Mouse (Mus musculus) limb, embryonic 12.5 days (tissue): ENCODE measurements around the gene 2610318N02Rik. TPM values are rescaled to one million over a fixed set of nuclear protein-coding genes. Genes with fewer than 3 reads are reported as not detected.

Source experiments
- ATAC-seq: fragments of 200-750 bp; cut with Nextera tagmentation; 2 replicates; pipeline ENCODE4 v1.8.0; 2017; ENCODE audit warnings: low read depth, moderate TSS enrichment; ENCODE audit not compliant: insufficient number of reproducible peaks, insufficient read depth, low FRiP score, low TSS enrichment
- H3K27ac ChIP-seq: fragments of 300-500 bp; sonication (generic); 2 replicates; pipeline ENCODE4 v1.5.1; 2016; ENCODE audit warnings: mild to moderate bottlenecking, moderate library complexity
- H3K27me3 ChIP-seq: fragments of 300-500 bp; sonication (generic); 2 replicates; pipeline ENCODE4 v1.6.1; 2016; ENCODE audit warnings: mild to moderate bottlenecking, moderate library complexity
- H3K36me3 ChIP-seq: fragments of 300-500 bp; sonication (generic); 2 replicates; pipeline ENCODE4 v1.6.1; 2016; ENCODE audit warnings: mild to moderate bottlenecking, moderate library complexity
- H3K4me1 ChIP-seq: fragments of 300-500 bp; sonication (generic); replicated peaks from 2 replicates; pipeline ENCODE4 v1.6.1; 2016
- H3K4me2 ChIP-seq: fragments of 300-500 bp; sonication (generic); 2 replicates; pipeline ENCODE4 v1.6.1; 2016; ENCODE audit warnings: mild to moderate bottlenecking, moderate library complexity
- H3K4me3 ChIP-seq: fragments of 300-500 bp; sonication (generic); replicated peaks from 2 replicates; pipeline ENCODE4 v1.5.1; 2016; ENCODE audit warnings: mild to moderate bottlenecking
- H3K9ac ChIP-seq: fragments of 300-500 bp; sonication (generic); replicated peaks from 2 replicates; pipeline ENCODE4 v1.6.1; 2016; ENCODE audit warnings: mild to moderate bottlenecking, moderate library complexity
- H3K9me3 ChIP-seq: fragments of 300-500 bp; sonication (generic); 2 replicates; pipeline ENCODE4 v1.6.1; 2016; ENCODE audit warnings: mild to moderate bottlenecking, moderate library complexity
- WGBS: fragments of 180-500 bp; shearing (Covaris S2); methylation state at CpG from one replicate; pipeline ENCODE4 v1.1.7; 2016; 5-methylcytosine and 5-hydroxymethylcytosine counted together
- polyA plus RNA-seq: library from polyadenylated mRNA; unstranded; fragments of >200 nt; fragmentation: Nextera tagmentation; extraction: Ambion mirVana; gene quantifications from 2 replicates; pipeline ENCODE4 v1.2.1, GENCODE M21; 2016

2610318N02Rik gene
- polyA plus RNA-seq, 1 experiment from 2014 or later = 113 TPM

DNA sequence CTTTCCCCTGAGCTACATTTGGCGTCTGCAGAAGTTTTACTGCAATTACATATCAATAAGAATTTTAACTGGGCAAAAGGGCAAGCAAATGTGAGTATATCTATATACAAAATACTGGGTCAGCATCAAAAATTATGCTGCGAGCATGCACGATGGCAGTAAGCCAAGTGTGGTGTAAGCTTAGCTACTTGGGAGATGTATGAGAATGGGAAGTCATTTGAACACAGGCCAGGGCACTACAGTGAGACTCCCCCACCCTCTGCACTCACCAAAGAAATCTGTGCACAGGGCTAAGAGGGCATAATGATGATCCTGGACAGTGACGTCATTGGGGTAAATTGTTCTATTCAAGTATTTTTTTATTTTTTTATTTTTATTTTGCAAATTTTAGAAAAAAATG lies 20.4 kb downstream of the 2610318N02Rik start:
- Histone ChIP-seq H3K36me3 (peaks cover 89% of the 10 kb centered on the region), H3K9ac (no peak overlapping the region), H3K27ac (no peak overlapping the region), H3K4me3 (no peak overlapping the region), H3K4me2 (no peak overlapping the region), H3K9me3 (no peaks in the 10 kb centered on the region), H3K27me3 (no peaks in the 10 kb centered on the region), H3K4me1 (peaks cover 18% of the 10 kb centered on the region; the same call in 1 of the 2 replicates)
- ATAC-seq = no peak
- 89% methylated on average over 4 of the region's 4 CpGs for WGBS

DNA sequence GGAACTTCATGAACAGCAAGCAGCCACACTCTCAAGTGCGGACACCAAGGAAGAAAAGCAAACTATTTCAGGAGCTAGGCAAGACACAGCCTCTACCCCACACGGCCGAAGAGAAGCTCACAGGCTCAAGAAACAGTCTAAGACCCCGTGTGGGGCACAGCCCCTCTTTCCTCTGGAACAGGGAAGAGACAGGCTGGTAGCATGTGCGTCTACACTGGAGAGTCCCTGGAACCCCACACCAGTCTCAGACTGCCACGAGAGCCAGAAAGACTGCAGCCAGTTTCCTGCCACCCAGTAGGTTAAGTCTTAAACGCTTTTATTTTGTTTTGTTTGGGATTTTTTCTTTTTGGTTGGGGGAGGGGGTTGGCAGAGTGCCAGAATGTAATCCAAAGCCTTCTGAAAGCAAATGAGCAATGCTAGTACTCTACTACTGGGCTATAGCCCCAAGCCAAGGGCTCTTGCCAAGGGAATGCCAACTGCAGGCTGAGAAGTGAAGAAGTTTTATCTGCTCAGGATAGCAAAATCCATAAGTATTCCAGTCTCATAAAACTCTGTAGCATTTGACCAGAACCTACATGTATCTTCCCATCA lies 22.2 kb downstream of the 2610318N02Rik start:
- H3K4me3 ChIP-seq = no peak overlapping the region
- H3K27me3 ChIP-seq = no peaks in the 10 kb centered on the region
- H3K9ac ChIP-seq = no peak overlapping the region
- peaks cover 98% of the 10 kb centered on the region for H3K36me3 ChIP-seq
- peak; percentile 60; the same call in 1 of the 2 replicates for ATAC-seq
- no peak overlapping the region for H3K4me2 ChIP-seq
- H3K9me3 ChIP-seq = no peaks in the 10 kb centered on the region
- WGBS = 67% methylated on average over 7 of the region's 7 CpGs
- H3K4me1 ChIP-seq = peaks cover 16% of the 10 kb centered on the region; the same call in 1 of the 2 replicates
- H3K27ac ChIP-seq = 0 out of 2 replicates have a peak overlapping the region, but pooled peaks have one; percentile 29

DNA sequence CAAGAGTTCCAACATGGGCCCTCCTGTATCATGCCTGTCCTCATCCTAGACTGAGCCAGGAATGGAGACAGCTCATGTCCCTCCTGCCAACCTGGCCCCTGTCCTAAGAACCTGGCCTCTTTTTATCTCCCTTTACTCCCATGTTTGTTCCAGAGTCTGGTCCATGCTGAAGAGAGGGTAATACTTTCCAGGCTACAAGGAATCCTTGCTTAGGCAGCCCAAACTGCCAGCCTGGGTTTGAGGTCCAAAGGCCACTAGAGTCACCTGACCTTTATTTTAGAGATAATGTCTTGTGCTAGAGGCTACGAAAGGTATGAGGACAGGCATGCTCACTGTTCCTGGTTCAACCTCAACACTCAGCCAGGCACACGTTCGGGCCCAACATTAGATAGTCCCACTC lies 28.0 kb downstream of the 2610318N02Rik start:
- WGBS = 97% methylated on average over 3 of the region's 3 CpGs
- Histone ChIP-seq H3K4me1 (0 out of 2 replicates have a peak, but pooled peaks cover under 1% of the 10 kb centered on the region), H3K9ac (no peak overlapping the region), H3K9me3 (no peaks in the 10 kb centered on the region), H3K27me3 (no peaks in the 10 kb centered on the region), H3K36me3 (peaks cover 100% of the 10 kb centered on the region), H3K4me3 (no peak overlapping the region), H3K27ac (no peak overlapping the region), H3K4me2 (no peak overlapping the region)
- no peak for ATAC-seq

DNA sequence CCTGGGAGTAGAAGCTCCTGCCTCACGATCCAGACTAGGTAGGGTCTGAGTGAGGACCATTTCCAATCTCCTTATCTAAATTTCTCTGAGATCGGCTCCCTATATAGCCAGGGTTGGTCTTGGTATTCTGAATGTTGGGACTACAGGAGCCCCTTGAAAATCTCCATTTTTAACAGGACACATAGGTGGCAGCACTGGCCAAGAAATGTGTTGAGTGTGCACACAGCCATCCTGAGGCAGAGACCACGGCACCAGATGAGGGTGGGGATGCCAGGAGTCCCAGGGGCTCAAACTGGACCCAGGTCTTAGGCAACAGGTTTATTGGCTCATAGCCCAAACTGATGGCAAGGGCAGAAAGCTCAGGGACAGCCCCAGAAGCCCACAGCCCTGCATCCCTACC lies 36.6 kb downstream of the 2610318N02Rik start:
- Histone ChIP-seq H3K9me3 (no peaks in the 10 kb centered on the region), H3K4me2 (no peak overlapping the region), H3K4me3 (no peak overlapping the region), H3K9ac (no peak overlapping the region), H3K36me3 (peaks cover 100% of the 10 kb centered on the region), H3K27ac (no peak overlapping the region), H3K27me3 (no peaks in the 10 kb centered on the region), H3K4me1 (no peaks in the 10 kb centered on the region)
- WGBS = 73% methylated on average over 3 of the region's 3 CpGs
- ATAC-seq = no peak

DNA sequence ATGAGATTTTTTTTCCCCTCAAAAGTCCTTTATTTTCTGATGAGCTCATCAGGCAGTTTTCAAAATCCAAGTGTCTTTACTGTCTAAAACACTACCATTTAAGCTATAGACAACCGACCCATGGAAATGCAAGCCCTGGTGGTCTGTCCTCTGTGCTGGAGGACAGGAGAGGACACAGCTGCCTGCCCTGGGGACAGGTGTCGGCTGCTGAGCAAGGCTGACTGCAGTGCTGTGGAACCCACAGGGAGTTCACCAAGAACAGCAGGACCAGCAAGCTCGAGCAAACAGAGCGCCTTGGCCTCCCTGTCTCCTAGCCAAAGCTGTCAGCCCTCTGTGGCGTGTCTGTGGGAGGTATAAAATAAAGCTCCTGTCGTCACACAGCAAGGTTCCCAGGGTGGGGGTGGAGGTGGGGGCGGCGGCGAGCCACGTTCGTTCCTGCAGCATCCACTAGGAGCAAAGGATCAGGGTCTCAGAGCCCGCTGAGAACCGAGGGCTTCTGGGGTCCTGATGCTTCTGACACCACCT lies 38.2 kb downstream of the 2610318N02Rik start:
- no peaks in the 10 kb centered on the region for H3K27me3 ChIP-seq
- no peak overlapping the region for H3K27ac ChIP-seq
- H3K4me1 ChIP-seq = no peaks in the 10 kb centered on the region
- WGBS = 74% methylated on average over 13 of the region's 13 CpGs
- H3K36me3 ChIP-seq = peaks cover 100% of the 10 kb centered on the region
- H3K4me2 ChIP-seq = no peak overlapping the region
- no peaks in the 10 kb centered on the region for H3K9me3 ChIP-seq
- H3K9ac ChIP-seq = no peak overlapping the region
- no peak for ATAC-seq
- H3K4me3 ChIP-seq = no peak overlapping the region

DNA sequence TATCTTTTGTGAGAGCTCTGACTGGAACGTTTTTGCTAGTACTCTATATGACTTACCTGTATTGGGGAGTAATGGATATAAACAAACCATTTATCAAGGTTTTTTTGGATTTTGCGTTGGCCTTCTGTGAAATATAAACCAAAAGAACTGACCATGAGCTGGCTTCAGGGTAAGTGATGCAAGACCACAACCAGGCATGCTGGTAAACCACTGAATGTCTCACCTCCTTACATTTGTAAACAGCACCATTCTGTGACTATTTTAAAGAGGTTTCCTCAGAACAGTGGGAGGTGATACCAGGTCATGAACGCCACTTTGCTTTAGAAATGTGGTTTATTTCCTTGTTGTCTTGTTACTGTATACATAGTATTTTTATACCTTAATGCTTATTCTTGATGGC lies 38.7 kb downstream of the 2610318N02Rik start:
- Histone ChIP-seq H3K27ac (no peak overlapping the region), H3K4me2 (no peak overlapping the region), H3K36me3 (peaks cover 100% of the 10 kb centered on the region), H3K9ac (no peak overlapping the region), H3K9me3 (no peaks in the 10 kb centered on the region), H3K4me3 (no peak overlapping the region), H3K4me1 (no peaks in the 10 kb centered on the region), H3K27me3 (no peaks in the 10 kb centered on the region)
- 91% methylated on average over 3 of the region's 3 CpGs for WGBS
- ATAC-seq = no peak

DNA sequence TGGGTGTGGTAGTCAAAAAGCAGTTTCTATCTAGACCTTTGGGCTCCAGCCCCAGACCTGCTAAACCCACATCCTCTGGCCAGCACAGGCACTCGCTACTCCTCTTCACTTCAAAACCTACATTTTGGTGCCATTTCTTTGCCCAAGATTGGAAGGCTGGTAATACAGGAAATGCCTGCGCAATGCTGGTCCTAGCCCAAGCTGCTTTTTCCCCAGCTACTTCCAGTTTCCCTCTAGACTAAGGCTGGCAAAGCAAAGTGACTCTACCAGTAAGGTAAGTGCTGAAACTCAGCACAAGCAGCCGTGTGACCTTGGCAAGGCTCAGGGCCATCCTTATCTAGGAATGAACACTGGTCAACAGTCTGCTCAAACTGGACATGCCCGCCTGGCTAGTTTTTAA lies 39.3 kb downstream of the 2610318N02Rik start:
- ATAC-seq = no peak
- no peak overlapping the region for H3K4me3 ChIP-seq
- no peaks in the 10 kb centered on the region for H3K9me3 ChIP-seq
- WGBS = 90% methylated on average over 4 of the region's 4 CpGs
- no peak overlapping the region for H3K4me2 ChIP-seq
- no peak overlapping the region for H3K9ac ChIP-seq
- H3K4me1 ChIP-seq = no peaks in the 10 kb centered on the region
- no peaks in the 10 kb centered on the region for H3K27me3 ChIP-seq
- no peak overlapping the region for H3K27ac ChIP-seq
- H3K36me3 ChIP-seq = peaks cover 100% of the 10 kb centered on the region

DNA sequence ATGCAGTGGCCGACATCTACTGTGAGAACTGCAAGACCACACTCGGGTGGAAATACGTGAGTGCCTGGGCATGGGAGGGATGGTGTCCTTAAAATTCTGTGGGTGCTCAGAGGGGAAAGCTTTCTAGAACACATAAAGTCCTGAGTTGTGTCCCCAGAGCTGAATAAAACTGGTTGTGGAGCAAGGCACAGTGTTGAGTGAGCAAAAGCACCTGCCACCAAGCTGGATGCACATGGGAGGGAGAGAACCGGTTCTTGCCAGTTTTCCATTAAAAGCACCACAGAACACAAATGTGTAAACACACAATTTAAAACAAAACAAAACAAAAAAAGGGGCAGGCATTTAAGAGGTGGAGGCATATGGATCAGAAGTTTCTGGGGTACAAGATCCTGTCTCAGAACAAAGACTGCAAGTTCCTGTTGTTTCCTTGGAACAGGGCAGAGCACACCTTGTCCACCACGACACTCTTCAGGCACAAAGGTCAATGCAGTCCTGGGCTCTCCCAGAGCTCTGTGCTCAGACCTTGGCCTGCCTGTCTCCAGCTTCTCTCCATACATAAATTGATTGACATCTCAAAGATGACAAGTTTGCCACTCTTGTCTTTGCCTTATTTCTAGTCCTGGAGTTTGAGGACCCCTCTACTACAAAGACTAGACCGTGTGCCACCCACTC lies 42.7 kb downstream of the 2610318N02Rik start:
- Histone ChIP-seq H3K4me3 (no peak overlapping the region), H3K9me3 (no peaks in the 10 kb centered on the region), H3K4me2 (no peak overlapping the region), H3K4me1 (no peaks in the 10 kb centered on the region), H3K9ac (no peak overlapping the region), H3K27me3 (no peaks in the 10 kb centered on the region), H3K36me3 (peaks cover 96% of the 10 kb centered on the region), H3K27ac (no peak overlapping the region)
- ATAC-seq = no peak
- 88% methylated on average over 6 of the region's 6 CpGs for WGBS

DNA sequence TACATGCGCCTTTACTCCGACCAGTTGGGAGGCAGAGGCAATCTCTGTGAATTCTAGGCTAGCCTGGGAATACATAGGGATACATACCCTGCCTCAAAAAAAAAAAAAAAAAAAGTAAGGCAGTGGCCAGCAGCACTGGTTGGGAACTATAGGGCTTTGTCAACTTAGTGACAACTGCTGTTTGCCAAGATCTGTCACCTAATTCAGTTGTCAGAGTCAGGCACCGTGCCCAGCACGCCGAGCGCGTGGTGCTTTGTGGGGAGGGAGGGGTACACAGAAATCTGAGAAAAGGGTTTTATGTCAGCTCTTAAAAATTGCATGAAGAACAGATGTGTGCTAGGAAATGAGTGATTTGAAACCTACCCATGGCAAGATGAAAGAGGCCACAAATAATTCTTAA lies 46.9 kb downstream of the 2610318N02Rik start:
- no peak for ATAC-seq
- H3K9me3 ChIP-seq = peaks cover 4% of the 10 kb centered on the region; the same call in 1 of the 2 replicates
- no peak overlapping the region for H3K4me3 ChIP-seq
- H3K4me2 ChIP-seq = no peak overlapping the region
- peaks cover 87% of the 10 kb centered on the region for H3K36me3 ChIP-seq
- no peaks in the 10 kb centered on the region for H3K4me1 ChIP-seq
- 83% methylated on average over 7 of the region's 7 CpGs for WGBS
- H3K27ac ChIP-seq = no peak overlapping the region
- H3K9ac ChIP-seq = no peak overlapping the region
- no peaks in the 10 kb centered on the region for H3K27me3 ChIP-seq

DNA sequence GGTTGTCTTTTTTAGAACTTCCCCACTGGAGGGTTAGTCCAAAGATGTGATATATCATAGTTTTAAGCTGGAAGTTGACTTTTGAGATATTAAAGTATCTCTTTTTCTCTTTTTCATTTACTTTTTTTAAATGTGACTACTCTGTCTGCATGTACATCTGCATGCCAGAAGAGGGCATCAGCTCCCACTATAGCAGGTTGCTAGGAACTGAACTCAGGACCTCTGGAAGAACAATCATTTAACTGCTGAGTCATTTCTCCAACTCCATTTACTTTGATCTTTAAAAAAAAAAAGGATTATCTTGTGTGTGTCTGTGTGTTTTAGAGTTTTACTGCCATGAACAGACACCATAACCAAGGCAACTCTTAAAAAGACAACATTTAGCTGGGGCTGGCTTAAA lies 48.1 kb downstream of the 2610318N02Rik start:
- no peak overlapping the region for H3K27ac ChIP-seq
- H3K9ac ChIP-seq = no peak overlapping the region
- H3K36me3 ChIP-seq = peaks cover 77% of the 10 kb centered on the region
- H3K27me3 ChIP-seq = no peaks in the 10 kb centered on the region
- no peak for ATAC-seq
- H3K9me3 ChIP-seq = peaks cover 4% of the 10 kb centered on the region; the same call in 1 of the 2 replicates
- no peak overlapping the region for H3K4me3 ChIP-seq
- H3K4me2 ChIP-seq = no peak overlapping the region
- no peaks in the 10 kb centered on the region for H3K4me1 ChIP-seq

DNA sequence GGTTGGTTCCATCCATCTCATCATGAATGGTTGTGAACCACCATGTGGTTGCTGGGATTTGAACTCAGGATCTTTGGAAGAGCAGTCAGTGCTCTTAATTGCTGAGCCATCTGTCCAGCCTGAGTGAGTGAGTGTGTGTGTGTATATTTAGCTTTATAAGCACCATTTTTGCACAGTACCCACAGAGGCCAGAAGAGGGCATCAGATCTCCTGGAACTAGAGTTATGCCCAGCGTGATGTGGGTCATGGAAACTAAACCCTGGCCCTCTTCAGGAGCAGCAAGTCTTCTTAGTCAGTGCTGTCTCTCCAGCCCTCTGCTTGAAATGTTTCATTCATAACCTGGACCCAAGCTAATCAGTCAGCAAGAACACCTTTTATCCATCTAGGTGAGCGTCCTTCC lies 48.7 kb downstream of the 2610318N02Rik start:
- H3K36me3 ChIP-seq = peaks cover 71% of the 10 kb centered on the region

More for the DNA sequence above, 48.7 kb downstream of the 2610318N02Rik start:
- H3K27me3 ChIP-seq = no peaks in the 10 kb centered on the region
- WGBS = 94% methylated on average over 2 of the region's 2 CpGs
- H3K4me3 ChIP-seq = no peak overlapping the region
- no peak overlapping the region for H3K4me2 ChIP-seq
- H3K9ac ChIP-seq = no peak overlapping the region
- peaks cover 4% of the 10 kb centered on the region; the same call in 1 of the 2 replicates for H3K9me3 ChIP-seq
- H3K4me1 ChIP-seq = peaks cover under 1% of the 10 kb centered on the region
- no peak overlapping the region for H3K27ac ChIP-seq
- ATAC-seq = no peak
